Mouse (Mus musculus) cerebellum, adult (tissue): Measurements from ENCODE around the gene Anapc2.
"Not testable (repeated sequence)": the region's sequence is repeated elsewhere in the genome, so short reads cannot be mapped to it uniquely, and the experiment has no call there.

Experiments used
- ATAC-seq: cut with Nextera tagmentation; 2 replicates; pipeline ENCODE4 v1.9.2; 2017; ENCODE audit warnings: mild to moderate bottlenecking, moderate library complexity, mixed read lengths; ENCODE audit not compliant: insufficient number of reproducible peaks, low FRiP score, low TSS enrichment

Gene Anapc2

DNA sequence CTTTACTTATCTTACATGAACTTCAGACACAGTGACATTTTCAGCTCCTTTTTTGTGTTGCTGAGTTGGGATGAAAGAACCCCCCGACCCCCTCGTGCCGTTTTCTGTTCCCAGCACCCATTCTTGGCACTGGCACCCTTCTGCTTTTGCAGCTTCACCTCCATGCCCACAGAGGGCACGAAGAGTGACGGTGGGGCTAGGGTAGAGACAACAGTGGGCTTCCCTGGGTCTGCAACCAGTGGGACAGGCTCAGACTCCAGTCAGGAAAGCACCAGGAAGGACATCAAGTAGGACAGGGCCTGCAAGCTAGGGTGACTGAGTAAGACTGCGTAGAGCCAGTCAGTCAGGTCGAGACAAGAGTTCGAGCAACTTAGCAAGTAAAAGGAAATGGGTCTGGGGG is 32.0 kb upstream of the Anapc2 start:
- ATAC-seq, result no peak

DNA sequence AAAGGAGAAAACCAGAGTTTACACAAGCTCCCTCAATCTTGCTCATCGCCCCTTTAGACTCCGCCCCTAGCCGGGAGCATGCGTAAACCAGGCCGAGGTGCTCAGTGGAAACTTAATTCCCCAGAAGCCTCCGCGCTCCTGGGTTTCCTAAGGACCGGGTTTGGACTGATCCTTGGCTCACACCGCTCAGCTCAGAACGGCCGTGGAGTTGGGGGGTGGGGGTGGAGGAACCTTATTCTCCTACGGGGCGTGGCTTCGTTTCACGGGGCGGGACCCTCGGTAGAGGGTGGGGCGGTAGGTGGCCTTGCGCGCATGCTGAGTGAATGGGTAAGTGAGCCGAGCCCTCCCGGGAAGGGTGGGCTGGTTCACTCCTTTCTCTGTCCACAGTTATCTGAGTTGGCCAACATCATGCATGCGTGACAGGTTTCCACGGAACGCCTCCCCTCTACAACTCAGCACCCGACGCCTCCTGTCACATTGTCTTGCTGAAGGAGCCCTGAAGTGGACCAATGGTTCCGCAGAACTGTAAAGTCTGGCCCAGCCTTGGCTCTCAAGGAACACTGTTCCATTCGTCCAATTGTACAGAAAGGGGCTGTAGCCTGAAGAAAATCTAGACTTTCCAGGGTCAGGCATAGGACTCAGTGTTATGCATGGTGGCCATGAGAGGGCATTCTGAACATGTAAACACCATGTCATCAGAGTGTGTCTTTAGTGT is 31.4 kb upstream of the Anapc2 start:
- ATAC-seq, result peak; percentile 64

DNA sequence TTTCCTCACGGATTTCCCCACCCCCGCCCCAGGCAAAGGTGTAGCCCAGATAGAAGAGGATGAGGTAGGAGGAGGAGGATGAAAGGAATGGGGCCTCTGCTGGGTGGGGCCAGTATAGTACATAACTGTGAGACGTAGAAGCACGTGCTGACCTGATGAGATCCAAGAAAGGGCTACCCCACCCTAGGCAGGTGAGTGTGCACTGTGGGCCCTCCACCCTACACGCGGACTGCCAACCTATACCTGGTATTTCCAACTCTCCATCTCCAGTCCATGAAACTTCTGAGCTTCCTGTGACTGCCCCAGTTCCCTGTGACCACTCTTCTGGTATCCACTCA is 30.9 kb upstream of the Anapc2 start:
- no peak for ATAC-seq

DNA sequence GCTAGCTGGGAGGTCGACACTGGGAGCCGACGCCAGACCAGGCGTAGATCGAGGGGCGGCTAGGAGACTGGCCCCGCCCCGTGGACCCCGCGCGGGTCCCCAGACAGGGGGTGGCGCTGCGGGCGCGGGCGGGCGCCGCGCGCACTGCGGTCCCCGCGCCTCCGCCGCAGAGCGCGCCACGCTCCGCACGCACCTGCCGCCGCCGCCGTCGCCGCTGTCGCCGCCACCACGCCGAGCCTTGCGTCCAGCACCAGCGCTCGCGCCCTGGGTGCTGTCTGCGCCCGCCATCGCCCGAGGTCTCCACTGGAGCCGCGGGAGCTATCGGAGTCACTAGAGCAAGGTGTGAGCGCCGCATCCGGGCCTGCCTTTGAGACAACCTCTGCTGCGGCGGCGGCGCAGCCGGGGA is 30.2 kb upstream of the Anapc2 start, which contains the start of the genes Rnf208 and Cysrt1:
Gene Rnf208 (plus strand): TSS at position 155 of the 406 bp plus-strand sequence.
Gene Cysrt1 (minus strand): TSS at position 352 of the 406 bp plus-strand sequence.
- ATAC-seq, result no peak

DNA sequence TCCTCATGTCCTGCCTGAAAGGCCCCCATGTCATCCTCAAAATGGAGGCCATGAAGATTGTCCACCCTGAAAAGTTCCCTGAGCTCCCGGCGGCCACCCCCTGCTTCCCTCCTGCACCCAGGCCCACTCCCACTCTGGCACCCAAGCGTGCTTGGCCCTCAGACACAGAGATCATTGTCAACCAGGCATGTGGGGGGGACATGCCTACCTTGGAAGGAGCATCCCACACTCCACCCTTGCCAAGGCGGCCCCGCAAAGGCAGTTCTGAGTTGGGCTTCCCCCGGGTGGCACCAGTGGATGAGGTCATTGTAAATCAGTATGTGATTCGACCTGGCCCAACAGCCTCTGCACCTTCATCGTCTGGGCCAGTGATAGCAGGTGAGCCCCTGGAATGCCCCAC is 28.9 kb upstream of the Anapc2 start:
- ATAC-seq, result no peak

DNA sequence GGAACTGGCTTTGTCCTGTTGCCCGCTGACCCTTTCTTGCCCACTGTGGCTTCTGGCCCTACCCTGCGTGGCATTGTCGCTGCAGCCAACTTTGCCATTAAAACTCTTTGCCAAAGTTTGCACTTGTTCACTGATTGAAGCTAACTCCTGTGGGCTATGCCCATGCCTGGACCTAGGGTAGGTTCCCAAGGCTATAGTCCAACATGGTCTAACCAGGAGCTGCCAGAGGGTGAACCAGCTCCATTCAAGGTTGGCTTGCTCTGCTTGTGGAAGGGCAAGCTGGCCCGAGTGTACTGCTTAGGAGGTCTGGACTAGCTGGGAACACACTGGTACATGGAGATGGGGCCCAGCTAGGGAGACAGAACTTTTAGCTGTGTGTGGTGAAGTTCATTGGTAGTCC is 28.1 kb upstream of the Anapc2 start:
- ATAC-seq, result no peak

DNA sequence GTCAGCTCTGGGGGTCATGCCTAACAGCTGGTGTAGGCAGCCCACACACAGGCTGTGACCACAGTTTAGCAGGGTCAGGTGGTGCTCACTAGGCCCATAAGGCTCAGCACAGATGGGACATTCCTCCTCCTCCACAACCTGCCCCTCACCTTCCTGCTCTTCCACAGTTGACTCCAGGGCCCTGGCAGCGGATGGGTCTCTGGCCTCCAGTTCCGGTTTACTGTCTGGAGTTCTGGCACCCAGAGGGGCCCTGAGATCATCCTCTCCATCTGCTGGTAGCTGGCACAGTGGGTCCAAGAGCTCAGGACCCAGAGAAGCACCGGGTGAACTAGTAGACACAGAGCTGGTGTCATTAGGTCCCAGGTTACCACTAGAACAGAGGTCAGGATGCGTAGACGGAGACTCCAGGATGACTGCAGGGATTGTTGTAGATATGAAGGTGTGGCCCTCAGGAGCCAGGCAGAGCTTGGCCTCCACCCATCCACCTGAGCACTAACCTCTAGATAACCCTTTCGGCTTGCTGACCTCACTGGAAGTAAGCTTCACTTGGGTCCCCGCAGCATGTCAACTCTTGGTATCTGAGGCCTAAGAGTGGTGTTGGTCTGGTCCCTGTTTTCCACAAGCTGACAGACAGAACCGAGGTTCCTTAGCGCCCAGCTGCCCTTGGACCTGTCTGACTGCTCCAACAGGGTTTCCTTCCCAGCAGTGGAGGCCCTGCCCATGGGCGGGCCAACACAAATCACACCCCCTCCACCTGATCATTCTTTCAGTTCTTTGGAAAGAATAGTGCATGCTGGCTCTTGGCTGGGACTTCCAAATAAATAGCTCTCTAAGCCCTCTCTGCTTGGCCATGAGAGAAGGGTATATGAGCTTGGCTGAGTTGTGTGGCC is 25.9 kb upstream of the Anapc2 start, which contains the start of gene AL732309.1:
Gene AL732309.1 (minus strand): TSS at position 681 of the 890 bp plus-strand sequence.
- ATAC-seq, result peak; percentile 38; the same call in 1 of the 2 replicates

DNA sequence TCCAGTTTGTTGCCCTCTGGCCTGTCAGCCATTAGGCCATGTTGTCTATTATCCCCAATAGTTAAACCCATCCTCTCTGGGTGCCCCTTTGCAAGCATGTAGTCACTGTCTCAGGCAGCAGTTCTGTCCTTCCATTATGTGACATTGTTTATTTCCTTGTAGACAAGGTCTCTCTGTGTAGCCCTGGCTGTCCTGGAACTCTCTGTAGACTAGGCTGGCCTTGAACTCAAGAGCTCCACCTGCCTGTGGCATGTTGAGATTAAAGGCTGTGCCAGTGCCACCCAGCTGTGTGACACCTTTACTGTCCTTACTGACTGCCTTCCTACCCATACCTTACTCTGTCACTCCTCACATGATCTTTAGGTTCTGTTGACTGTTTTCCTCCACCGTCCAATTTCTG is 19.9 kb upstream of the Anapc2 start:
- no peak for ATAC-seq

DNA sequence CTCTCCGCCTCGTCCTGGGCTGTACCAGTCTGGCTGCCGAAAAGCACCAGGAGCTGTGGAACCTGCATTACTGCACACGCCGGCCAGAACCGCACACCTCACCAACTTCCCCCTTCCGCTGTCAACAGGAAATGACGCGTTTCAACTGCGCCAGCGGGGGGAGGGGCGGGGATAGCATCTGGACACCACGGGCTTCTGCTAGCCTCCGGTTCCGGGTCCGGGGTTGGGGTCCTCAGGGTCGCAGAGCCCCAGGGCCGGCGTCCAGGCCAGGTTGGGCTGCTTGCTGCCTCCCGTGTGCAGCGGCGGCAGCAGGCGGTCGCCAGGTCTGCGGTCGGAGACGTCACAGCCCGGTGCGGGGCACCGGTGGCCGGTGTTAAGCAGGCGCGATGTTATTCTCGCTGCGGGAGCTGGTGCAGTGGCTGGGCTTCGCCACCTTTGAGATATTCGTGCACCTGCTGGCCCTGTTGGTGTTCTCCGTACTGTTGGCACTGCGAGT is 16.9 kb upstream of the Anapc2 start, which contains the start of gene Tmem203:
Gene Tmem203 (plus strand): TSS at position 156 of the 496 bp plus-strand sequence.
- ATAC-seq, result peak; percentile 83; the same call in 1 of the 2 replicates

DNA sequence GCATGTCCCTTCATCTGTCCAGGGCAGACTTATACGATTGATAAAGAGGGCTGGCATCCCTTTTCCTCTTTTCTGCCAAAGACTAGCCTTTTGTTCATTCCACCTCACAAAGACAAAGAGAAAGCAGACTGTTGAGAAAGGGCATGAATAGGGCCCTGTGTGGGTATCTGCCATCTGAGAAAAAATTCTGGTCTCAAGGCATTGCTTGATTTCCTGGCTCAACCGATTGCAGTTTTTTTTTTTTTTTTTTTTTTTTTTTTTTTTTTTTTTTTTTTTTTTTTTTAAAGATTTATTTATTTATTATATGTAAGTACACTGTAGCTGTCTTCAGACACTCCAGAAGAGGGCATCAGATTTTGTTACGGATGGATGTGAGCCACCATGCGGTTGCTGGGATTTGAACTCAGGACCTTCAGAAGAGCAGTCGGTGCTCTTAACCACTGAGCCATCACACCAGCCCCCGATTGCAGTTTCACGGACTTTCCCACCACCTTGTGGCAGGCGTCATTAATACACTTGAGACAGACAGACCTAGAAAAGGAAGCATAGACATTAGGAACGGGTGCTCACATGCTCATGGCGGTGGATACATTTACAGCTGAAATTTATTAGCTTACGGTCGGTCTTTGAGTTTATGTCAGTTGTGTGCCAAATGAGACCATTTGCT is 15.7 kb upstream of the Anapc2 start:
- not testable (repeated sequence) for ATAC-seq

DNA sequence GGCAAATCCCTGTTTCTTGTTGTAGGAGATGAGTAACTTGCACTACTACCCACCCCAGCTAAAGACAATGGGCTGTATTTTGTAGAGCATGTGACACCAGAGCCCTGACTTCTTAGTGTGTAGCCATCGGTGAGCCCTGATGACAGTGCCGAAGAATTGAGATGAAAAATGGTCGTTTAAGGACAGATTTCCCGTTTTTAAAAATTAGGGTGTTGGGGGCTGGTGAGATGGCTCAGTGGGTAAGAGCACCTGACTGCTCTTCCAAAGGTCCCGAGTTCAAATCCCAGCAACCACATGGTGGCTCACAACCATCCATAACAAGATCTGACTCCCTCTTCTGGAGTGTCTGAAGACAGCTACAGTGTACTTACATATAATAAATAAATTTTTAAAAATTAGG is 15.0 kb upstream of the Anapc2 start:
- ATAC-seq, result not testable (repeated sequence)

DNA sequence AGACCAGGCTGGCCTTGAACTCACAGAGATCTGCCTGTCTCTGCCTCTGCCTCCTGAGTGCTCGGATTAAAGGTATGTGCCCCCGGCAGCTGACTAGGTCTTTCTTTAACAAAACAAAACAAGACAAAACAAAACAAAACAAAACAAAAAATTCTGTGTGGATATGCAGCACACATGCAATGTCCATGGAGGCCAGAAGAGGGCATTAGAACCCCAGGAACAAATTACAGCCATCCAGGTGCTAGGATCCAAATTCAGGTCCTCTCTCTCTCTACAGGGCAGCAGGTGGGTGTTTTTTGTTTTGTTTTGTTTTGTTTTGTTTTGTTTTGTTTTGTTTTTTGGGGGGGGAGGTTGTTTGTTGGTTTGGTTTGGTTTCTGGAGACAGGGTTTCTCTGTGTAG is 13.4 kb upstream of the Anapc2 start:
- no peak for ATAC-seq

DNA sequence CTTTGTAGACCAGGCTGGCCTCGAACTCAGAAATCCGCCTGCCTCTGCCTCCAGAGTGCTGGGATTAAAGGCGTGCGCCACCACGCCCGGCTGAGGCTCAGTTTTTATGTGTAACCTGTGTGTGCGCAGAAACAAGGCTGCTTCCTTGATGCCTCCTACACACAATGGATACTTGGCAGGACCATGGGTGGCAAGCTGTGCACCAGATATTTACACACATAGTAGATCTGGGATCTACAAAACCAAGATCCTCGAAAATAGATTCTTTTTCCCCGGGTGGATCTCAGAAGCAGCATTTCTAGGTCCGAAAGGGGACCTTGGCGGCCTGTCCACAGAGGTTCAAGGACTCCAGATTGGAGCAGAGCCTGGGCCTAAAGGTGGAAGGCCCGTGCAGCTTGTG is 10.4 kb upstream of the Anapc2 start:
- ATAC-seq, result no peak

DNA sequence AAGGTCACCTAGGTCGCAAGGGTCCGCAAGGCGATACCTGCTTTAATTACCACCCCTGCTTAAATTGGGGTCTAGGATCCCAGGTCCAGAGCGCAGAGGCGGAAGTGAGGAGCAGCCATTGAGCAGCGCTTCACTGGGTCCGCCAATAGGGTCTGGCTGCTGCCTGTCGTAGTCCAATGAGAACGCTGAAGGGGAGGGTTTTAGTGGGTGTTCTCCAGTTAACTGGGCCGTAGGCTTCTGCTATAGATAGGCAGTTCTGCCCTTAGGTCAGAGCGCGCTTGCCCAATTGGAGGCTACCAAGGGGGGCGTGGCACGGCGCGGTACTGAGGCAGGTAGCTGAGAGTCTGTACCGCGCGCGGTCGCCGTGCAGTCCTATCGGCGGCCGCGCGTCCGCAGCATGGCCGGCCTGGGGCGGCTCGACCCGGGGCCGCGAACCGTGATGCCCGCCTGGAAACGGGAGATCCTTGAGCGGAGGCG is 9.9 kb upstream of the Anapc2 start, which contains the start of gene Tprn:
Gene Tprn (plus strand): TSS at position 328 of the 477 bp plus-strand sequence.
- peak; percentile 88 for ATAC-seq

DNA sequence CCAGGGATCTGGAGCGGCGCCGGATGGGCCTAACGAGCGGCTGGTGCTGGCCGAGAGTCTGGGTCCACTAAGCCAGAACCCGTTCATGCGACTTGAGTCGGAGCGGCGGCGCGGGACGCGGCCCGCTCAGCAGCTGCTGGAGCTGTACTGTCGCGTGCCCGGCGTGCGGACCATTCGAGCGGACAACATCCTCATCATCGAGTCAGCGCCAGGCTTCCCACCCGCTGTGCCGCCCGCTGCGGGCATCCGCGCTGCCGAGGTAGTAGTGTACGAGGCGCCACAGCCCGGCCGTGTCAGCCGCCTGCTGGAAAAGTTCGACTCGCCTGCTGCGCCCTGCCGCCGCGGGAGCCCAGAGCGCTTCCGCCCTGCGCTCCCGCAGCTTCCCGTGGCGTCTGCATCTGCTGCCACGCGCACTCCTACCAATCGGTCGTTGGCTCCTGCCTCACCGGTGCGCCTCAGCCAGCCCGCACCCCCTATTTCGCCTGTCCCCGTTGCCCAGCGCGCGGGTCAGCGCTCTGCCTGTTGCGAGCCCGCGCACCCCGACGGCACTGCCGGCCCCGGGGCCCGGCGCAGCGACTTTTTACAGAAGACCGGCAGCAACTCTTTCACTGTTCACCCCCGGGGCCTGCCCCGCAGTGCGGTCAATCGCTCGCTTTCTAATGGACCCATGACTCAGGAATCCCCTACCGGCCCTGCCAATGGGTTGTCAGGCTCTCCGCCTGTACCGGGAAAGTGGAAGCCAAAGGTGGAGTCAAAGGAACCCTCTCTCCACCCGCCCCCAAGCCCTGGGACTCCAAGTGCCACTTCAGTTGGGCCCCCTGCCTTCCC is 9.3 kb upstream of the Anapc2 start:
- no peak for ATAC-seq

DNA sequence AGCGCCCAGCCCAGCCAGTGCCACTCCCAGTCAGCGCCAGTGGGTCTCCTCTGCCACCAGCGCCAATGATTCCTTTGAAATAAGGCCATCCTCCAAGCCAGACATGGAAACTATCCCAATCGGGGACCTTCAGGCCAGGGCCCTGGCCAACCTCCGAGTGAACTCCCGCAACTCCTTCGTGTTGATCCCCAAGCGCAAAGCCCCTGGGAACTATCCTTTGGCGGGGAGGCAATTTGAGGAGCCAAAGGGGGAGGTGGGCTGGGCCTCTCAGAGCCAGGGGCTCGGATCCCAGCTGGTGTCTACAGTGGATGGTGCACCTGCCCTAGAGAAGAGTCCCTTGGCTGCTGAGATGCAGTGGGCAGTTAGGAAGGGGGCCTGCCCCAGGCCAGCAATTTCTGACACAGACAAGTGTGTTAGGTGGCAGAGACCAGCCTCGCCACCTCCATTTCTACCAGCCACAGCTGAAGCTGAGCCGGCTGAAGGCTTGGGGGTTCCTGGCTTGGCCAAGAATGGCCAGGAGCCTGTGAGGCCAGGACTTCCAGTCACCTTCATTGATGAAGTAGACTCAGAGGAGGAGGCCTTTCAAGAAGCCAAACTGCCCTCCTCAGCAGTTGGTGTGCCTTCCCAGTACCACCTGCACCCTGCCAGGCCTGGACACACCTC is 8.5 kb upstream of the Anapc2 start:
- no peak for ATAC-seq

DNA sequence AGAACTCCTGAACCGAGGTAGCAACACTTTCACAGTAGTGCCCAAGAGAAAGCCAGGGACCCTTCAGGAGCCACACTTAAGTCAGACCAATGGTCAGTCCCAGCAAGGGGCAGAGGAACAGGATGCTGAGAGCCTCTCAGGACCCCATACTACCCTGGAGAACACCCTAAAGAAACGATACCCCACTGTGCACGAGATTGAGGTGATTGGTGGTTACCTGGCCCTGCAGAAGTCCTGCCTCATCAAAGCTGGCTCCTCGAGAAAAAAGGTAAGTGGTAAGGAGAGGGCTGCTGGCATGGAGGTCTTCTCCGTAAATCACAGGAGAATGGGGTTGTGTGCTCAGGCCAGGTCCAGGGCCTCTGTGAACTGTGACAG is 8.0 kb upstream of the Anapc2 start:
- ATAC-seq, result no peak

DNA sequence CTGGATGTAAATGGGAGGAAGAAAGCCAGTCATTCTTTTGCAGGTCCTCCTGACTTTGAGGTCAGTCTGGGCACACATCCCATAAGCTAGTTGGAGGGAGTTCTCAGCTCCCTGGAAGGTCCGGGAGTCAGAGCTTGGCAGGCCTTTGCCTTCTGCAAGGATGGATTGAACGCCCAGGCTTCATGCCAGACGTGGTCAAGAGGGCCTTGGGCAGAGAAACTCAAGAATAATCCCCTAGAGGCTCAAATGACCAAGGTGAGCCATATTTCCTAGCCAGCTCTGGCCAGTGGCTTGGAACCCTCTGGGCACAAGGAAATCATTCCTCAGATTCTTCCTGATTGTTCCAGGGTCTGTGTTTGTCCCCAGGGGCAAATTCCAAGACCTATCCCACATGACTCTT is 7.4 kb upstream of the Anapc2 start:
- ATAC-seq, result no peak
